Mouse (Mus musculus): Measurements from ENCODE around the gene Fzr1. TPM values are rescaled to one million over a fixed set of nuclear protein-coding genes. Genes with fewer than 3 reads are reported as not detected.

Gene Fzr1
- total and polyA plus RNA-seq, 2 experiments from 2014 or later = 98.3 to 147 TPM

GRCm38 (mm10) chr10:81317273-81317672 lies 61.0 kb downstream of the Fzr1 start:
- H3K36me3 ChIP-seq (ENCODE audit: insufficient read depth, low read length) = peaks cover 53% of the 10 kb centered on the region
- no peak overlapping the region for H3K9ac ChIP-seq (replicated peaks; ENCODE audit: low read length, poor library complexity, severe bottlenecking)
- WGBS = 23% methylated on average over 19 of the region's 20 CpGs
- ATAC-seq (ENCODE audit: low FRiP score) (no peak), DNase-seq (ENCODE audit: low spot score) (no peak)
- no peak for TF ChIP-seq CTCF (IDR thresholded peaks at IDR 0.05)
- 0 out of 2 replicates have a peak, but pooled peaks cover 3% of the 10 kb centered on the region for H3K4me1 ChIP-seq (ENCODE audit: insufficient read depth, low read length)
- peak overlapping the region; percentile 4; the same call in 1 of the 2 replicates for H3K4me2 ChIP-seq (ENCODE audit: low read depth, low read length, poor library complexity, severe bottlenecking)
- no peak overlapping the region for H3K4me3 ChIP-seq (ENCODE audit: low read depth, low read length)
- no peaks in the 10 kb centered on the region for H3K9me3 ChIP-seq (ENCODE audit: low read length)
- no peak overlapping the region for H3K27ac ChIP-seq (ENCODE audit: low read depth, low read length)
- no peaks in the 10 kb centered on the region for H3K27me3 ChIP-seq (ENCODE audit: insufficient read depth, low read length)

DNA sequence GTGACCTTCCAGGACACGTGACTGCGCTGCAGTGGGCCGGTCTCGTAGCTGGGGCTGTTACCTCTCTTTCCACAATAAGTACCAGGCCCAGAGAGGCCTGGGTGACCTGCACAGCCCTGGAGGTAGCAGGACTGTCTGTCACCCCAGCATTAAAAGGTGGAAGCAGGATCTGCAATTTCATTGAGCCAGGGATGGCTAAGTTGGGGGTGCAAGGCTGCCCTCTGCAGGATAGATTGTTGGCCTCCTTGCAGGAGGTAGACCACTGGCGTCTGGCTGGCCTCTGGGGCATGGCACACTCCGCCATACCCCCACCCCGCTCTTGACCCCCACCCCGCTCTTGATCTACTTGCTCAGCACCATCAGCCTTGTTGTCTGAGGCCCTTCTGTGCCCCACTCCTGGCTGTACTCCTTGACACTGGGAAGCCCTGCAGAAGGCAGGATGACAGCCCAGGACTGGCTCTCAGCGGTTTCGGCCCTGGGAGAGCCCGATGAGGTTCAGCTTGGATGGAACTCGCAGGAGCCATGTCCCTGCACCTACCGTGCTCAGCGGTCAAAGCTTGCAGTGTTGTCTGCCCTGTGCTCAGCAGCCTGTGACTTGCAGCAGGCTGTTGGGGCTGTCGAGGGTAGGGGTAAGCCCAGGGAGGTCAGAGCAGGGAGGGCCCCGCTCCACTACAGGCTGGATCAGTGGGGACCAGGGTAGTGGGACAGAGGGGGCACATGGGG lies 61.8 kb downstream of the Fzr1 start:
- H3K4me2 ChIP-seq (ENCODE audit: low read depth, low read length, poor library complexity, severe bottlenecking) = peak overlapping the region; percentile 4; the same call in 1 of the 2 replicates

More for the DNA sequence above, 61.8 kb downstream of the Fzr1 start:
- no peak overlapping the region for H3K4me3 ChIP-seq (ENCODE audit: low read depth, low read length)
- DNase-seq (ENCODE audit: low spot score) = no peak
- WGBS = 42% methylated on average over 16 of the region's 16 CpGs
- no peak overlapping the region for H3K27ac ChIP-seq (ENCODE audit: low read depth, low read length)
- H3K9ac ChIP-seq (replicated peaks; ENCODE audit: low read length, poor library complexity, severe bottlenecking) = no peak overlapping the region
- TF ChIP-seq CTCF (IDR thresholded peaks at IDR 0.05) = peak; percentile 62
- 0 out of 2 replicates have a peak, but pooled peaks cover 3% of the 10 kb centered on the region for H3K4me1 ChIP-seq (ENCODE audit: insufficient read depth, low read length)
- H3K27me3 ChIP-seq (ENCODE audit: insufficient read depth, low read length) = no peaks in the 10 kb centered on the region
- peaks cover 60% of the 10 kb centered on the region for H3K36me3 ChIP-seq (ENCODE audit: insufficient read depth, low read length)
- ATAC-seq (ENCODE audit: low FRiP score) = no peak
- no peaks in the 10 kb centered on the region for H3K9me3 ChIP-seq (ENCODE audit: low read length)

Small RNA genes within 50 kb of the gene (microRNA-seq; reads per million reads assigned to microRNA genes)
- gene Mir1191b (ENCODE audit: borderline number of aligned reads) = 2.0 reads per million
- not detected for gene Mir6913 (ENCODE audit: borderline number of aligned reads)

Other genes with a start within 250 kb of the Fzr1 start
Only the 30 nearest of the 34 such genes appear.
- gene Pias4, start 210.6 kb downstream of the Fzr1 start, total RNA-seq (2014; rRNA removed) = 31.2 and 38.0 TPM in 2 replicates
- gene Pias4, start 210.6 kb downstream of the Fzr1 start, polyA plus RNA-seq (2015; fragmentation: Nextera tagmentation; extraction: Ambion mirVana) = 30.1 and 31.3 TPM in 2 replicates
- 2,062 and 2,304 TPM in 2 replicates for gene Eef2, start 201.9 kb downstream of the Fzr1 start, total RNA-seq (2014; rRNA removed)
- 440 and 459 TPM in 2 replicates for gene Eef2, start 201.9 kb downstream of the Fzr1 start, polyA plus RNA-seq (2015; fragmentation: Nextera tagmentation; extraction: Ambion mirVana)
- gene Dapk3, start 195.5 kb downstream of the Fzr1 start, total RNA-seq (2014; rRNA removed) = 56.7 and 88.8 TPM in 2 replicates
- gene Dapk3, start 195.5 kb downstream of the Fzr1 start, polyA plus RNA-seq (2015; fragmentation: Nextera tagmentation; extraction: Ambion mirVana) = 59.1 and 60.9 TPM in 2 replicates
- gene 4930442H23Rik, start 194.7 kb downstream of the Fzr1 start, total RNA-seq (2014; rRNA removed) = not detected in 2 replicates
- not detected in 2 replicates for gene 4930442H23Rik, start 194.7 kb downstream of the Fzr1 start, polyA plus RNA-seq (2015; fragmentation: Nextera tagmentation; extraction: Ambion mirVana)
- not detected in 2 replicates for gene Nmrk2, start 176.5 kb downstream of the Fzr1 start, total RNA-seq (2014; rRNA removed)
- gene Nmrk2, start 176.5 kb downstream of the Fzr1 start, polyA plus RNA-seq (2015; fragmentation: Nextera tagmentation; extraction: Ambion mirVana) = 0.14 TPM in 1 of 2 replicates, not detected in the other
- 195 and 200 TPM in 2 replicates for gene Atcay, start 147.7 kb downstream of the Fzr1 start, total RNA-seq (2014; rRNA removed)
- gene Atcay, start 147.7 kb downstream of the Fzr1 start, polyA plus RNA-seq (2015; fragmentation: Nextera tagmentation; extraction: Ambion mirVana) = 91.4 and 94.1 TPM in 2 replicates
- gene Zfr2, start 145.4 kb downstream of the Fzr1 start, total RNA-seq (2014; rRNA removed) = 61.3 and 70.2 TPM in 2 replicates
- gene Zfr2, start 145.4 kb downstream of the Fzr1 start, polyA plus RNA-seq (2015; fragmentation: Nextera tagmentation; extraction: Ambion mirVana) = 24.9 and 25.3 TPM in 2 replicates
- 110 and 114 TPM in 2 replicates for gene Matk, start 125.6 kb downstream of the Fzr1 start, total RNA-seq (2014; rRNA removed)
- gene Matk, start 125.6 kb downstream of the Fzr1 start, polyA plus RNA-seq (2015; fragmentation: Nextera tagmentation; extraction: Ambion mirVana) = 96.9 and 108 TPM in 2 replicates
- gene Mrpl54, start 111.6 kb downstream of the Fzr1 start, total RNA-seq (2014; rRNA removed) = 145 and 164 TPM in 2 replicates
- 162 and 179 TPM in 2 replicates for gene Mrpl54, start 111.6 kb downstream of the Fzr1 start, polyA plus RNA-seq (2015; fragmentation: Nextera tagmentation; extraction: Ambion mirVana)
- 45.0 and 64.8 TPM in 2 replicates for gene Apba3, start 111.6 kb downstream of the Fzr1 start, total RNA-seq (2014; rRNA removed)
- gene Apba3, start 111.6 kb downstream of the Fzr1 start, polyA plus RNA-seq (2015; fragmentation: Nextera tagmentation; extraction: Ambion mirVana) = 25.0 and 25.2 TPM in 2 replicates
- gene Tjp3, start 86.9 kb downstream of the Fzr1 start, total RNA-seq (2014; rRNA removed) = 6.5 and 9.2 TPM in 2 replicates
- 5.1 and 6.3 TPM in 2 replicates for gene Tjp3, start 86.9 kb downstream of the Fzr1 start, polyA plus RNA-seq (2015; fragmentation: Nextera tagmentation; extraction: Ambion mirVana)
- 248 and 256 TPM in 2 replicates for gene Pip5k1c, start 85.6 kb downstream of the Fzr1 start, total RNA-seq (2014; rRNA removed)
- 125 and 129 TPM in 2 replicates for gene Pip5k1c, start 85.6 kb downstream of the Fzr1 start, polyA plus RNA-seq (2015; fragmentation: Nextera tagmentation; extraction: Ambion mirVana)
- 19.5 and 22.7 TPM in 2 replicates for gene Cactin, start 57.4 kb downstream of the Fzr1 start, total RNA-seq (2014; rRNA removed)
- gene Cactin, start 57.4 kb downstream of the Fzr1 start, polyA plus RNA-seq (2015; fragmentation: Nextera tagmentation; extraction: Ambion mirVana) = 18.4 and 20.2 TPM in 2 replicates
- 4.3 and 7.0 TPM in 2 replicates for gene Tbxa2r, start 49.8 kb downstream of the Fzr1 start, total RNA-seq (2014; rRNA removed)
- 3.8 and 4.7 TPM in 2 replicates for gene Tbxa2r, start 49.8 kb downstream of the Fzr1 start, polyA plus RNA-seq (2015; fragmentation: Nextera tagmentation; extraction: Ambion mirVana)
- 0.09 and 0.16 TPM in 2 replicates for gene Gipc3, start 35.2 kb downstream of the Fzr1 start, total RNA-seq (2014; rRNA removed)
- gene Gipc3, start 35.2 kb downstream of the Fzr1 start, polyA plus RNA-seq (2015; fragmentation: Nextera tagmentation; extraction: Ambion mirVana) = not detected in 2 replicates
- 9.6 and 12.6 TPM in 2 replicates for gene Hmg20b, start 28.0 kb downstream of the Fzr1 start, total RNA-seq (2014; rRNA removed)
- 23.4 and 24.5 TPM in 2 replicates for gene Hmg20b, start 28.0 kb downstream of the Fzr1 start, polyA plus RNA-seq (2015; fragmentation: Nextera tagmentation; extraction: Ambion mirVana)
- gene Mfsd12, start 21.0 kb downstream of the Fzr1 start, total RNA-seq (2014; rRNA removed) = 31.9 and 40.6 TPM in 2 replicates
- 13.6 and 15.4 TPM in 2 replicates for gene Mfsd12, start 21.0 kb downstream of the Fzr1 start, polyA plus RNA-seq (2015; fragmentation: Nextera tagmentation; extraction: Ambion mirVana)
- gene 4930404N11Rik, start 12.7 kb downstream of the Fzr1 start, total RNA-seq (2014; rRNA removed) = 1.4 TPM in 1 of 2 replicates, not detected in the other
- gene 4930404N11Rik, start 12.7 kb downstream of the Fzr1 start, polyA plus RNA-seq (2015; fragmentation: Nextera tagmentation; extraction: Ambion mirVana) = 0.47 and 0.54 TPM in 2 replicates
- gene Dohh, start 5.9 kb upstream of the Fzr1 start, total RNA-seq (2014; rRNA removed) = 120 and 132 TPM in 2 replicates
- 95.8 and 115 TPM in 2 replicates for gene Dohh, start 5.9 kb upstream of the Fzr1 start, polyA plus RNA-seq (2015; fragmentation: Nextera tagmentation; extraction: Ambion mirVana)
- 0.88 and 2.7 TPM in 2 replicates for gene Gm48551, start 6.0 kb upstream of the Fzr1 start, total RNA-seq (2014; rRNA removed)
- 5.8 and 10.2 TPM in 2 replicates for gene Gm48551, start 6.0 kb upstream of the Fzr1 start, polyA plus RNA-seq (2015; fragmentation: Nextera tagmentation; extraction: Ambion mirVana)
- gene Gm48552, start 10.5 kb upstream of the Fzr1 start, total RNA-seq (2014; rRNA removed) = 6.6 TPM in 1 of 2 replicates, not detected in the other
- 1.6 and 3.9 TPM in 2 replicates for gene Gm48552, start 10.5 kb upstream of the Fzr1 start, polyA plus RNA-seq (2015; fragmentation: Nextera tagmentation; extraction: Ambion mirVana)
- 1.5 and 1.7 TPM in 2 replicates for gene Smim24, start 14.5 kb upstream of the Fzr1 start, total RNA-seq (2014; rRNA removed)
- gene Smim24, start 14.5 kb upstream of the Fzr1 start, polyA plus RNA-seq (2015; fragmentation: Nextera tagmentation; extraction: Ambion mirVana) = 1.1 and 2.0 TPM in 2 replicates
- gene Nfic, start 77.1 kb upstream of the Fzr1 start, total RNA-seq (2014; rRNA removed) = 16.2 and 17.4 TPM in 2 replicates
- gene Nfic, start 77.1 kb upstream of the Fzr1 start, polyA plus RNA-seq (2015; fragmentation: Nextera tagmentation; extraction: Ambion mirVana) = 19.1 and 21.3 TPM in 2 replicates
- gene Celf5, start 104.2 kb upstream of the Fzr1 start, total RNA-seq (2014; rRNA removed) = 142 and 206 TPM in 2 replicates
- 61.5 and 74.0 TPM in 2 replicates for gene Celf5, start 104.2 kb upstream of the Fzr1 start, polyA plus RNA-seq (2015; fragmentation: Nextera tagmentation; extraction: Ambion mirVana)
- 83.0 and 93.1 TPM in 2 replicates for gene Ncln, start 117.9 kb upstream of the Fzr1 start, total RNA-seq (2014; rRNA removed)
- gene Ncln, start 117.9 kb upstream of the Fzr1 start, polyA plus RNA-seq (2015; fragmentation: Nextera tagmentation; extraction: Ambion mirVana) = 58.1 and 63.3 TPM in 2 replicates
- gene S1pr4, start 121.6 kb upstream of the Fzr1 start, total RNA-seq (2014; rRNA removed) = 0.09 and 0.16 TPM in 2 replicates
- 0.40 and 0.41 TPM in 2 replicates for gene S1pr4, start 121.6 kb upstream of the Fzr1 start, polyA plus RNA-seq (2015; fragmentation: Nextera tagmentation; extraction: Ambion mirVana)
- 0.94 and 2.1 TPM in 2 replicates for gene Gna15, start 145.7 kb upstream of the Fzr1 start, total RNA-seq (2014; rRNA removed)
- gene Gna15, start 145.7 kb upstream of the Fzr1 start, polyA plus RNA-seq (2015; fragmentation: Nextera tagmentation; extraction: Ambion mirVana) = 1.1 and 1.2 TPM in 2 replicates
- 108 and 130 TPM in 2 replicates for gene Gna11, start 166.7 kb upstream of the Fzr1 start, total RNA-seq (2014; rRNA removed)
- 107 and 108 TPM in 2 replicates for gene Gna11, start 166.7 kb upstream of the Fzr1 start, polyA plus RNA-seq (2015; fragmentation: Nextera tagmentation; extraction: Ambion mirVana)
- gene Aes, start 181.0 kb upstream of the Fzr1 start, total RNA-seq (2014; rRNA removed) = 539 and 662 TPM in 2 replicates
- gene Aes, start 181.0 kb upstream of the Fzr1 start, polyA plus RNA-seq (2015; fragmentation: Nextera tagmentation; extraction: Ambion mirVana) = 805 and 854 TPM in 2 replicates
- gene Tle2, start 196.0 kb upstream of the Fzr1 start, total RNA-seq (2014; rRNA removed) = 31.2 and 35.6 TPM in 2 replicates
- 56.8 and 57.3 TPM in 2 replicates for gene Tle2, start 196.0 kb upstream of the Fzr1 start, polyA plus RNA-seq (2015; fragmentation: Nextera tagmentation; extraction: Ambion mirVana)

Measured in midbrain, postnatal 0 days (tissue).